Mouse (Mus musculus): ENCODE measurements around the gene Fam193a. TPM values are rescaled to one million over a fixed set of nuclear protein-coding genes. Genes with fewer than 3 reads are reported as not detected.

Fam193a gene
- polyA plus RNA-seq, 1 experiment from 2014 or later = 10.3 TPM

Other genes starting within 250 kb of the Fam193a start
- 0.47 and 1.0 TPM in 2 replicates for gene Poln, start 200.5 kb upstream of the Fam193a start, polyA plus RNA-seq (2014; fragmentation: Nextera tagmentation; extraction: Ambion mirVana)
- gene Haus3, start 200.4 kb upstream of the Fam193a start, polyA plus RNA-seq (2014; fragmentation: Nextera tagmentation; extraction: Ambion mirVana) = 18.4 and 20.0 TPM in 2 replicates
- gene Mxd4, start 182.2 kb upstream of the Fam193a start, polyA plus RNA-seq (2014; fragmentation: Nextera tagmentation; extraction: Ambion mirVana) = 33.2 and 34.2 TPM in 2 replicates
- gene Zfyve28, start 81.5 kb upstream of the Fam193a start, polyA plus RNA-seq (2014; fragmentation: Nextera tagmentation; extraction: Ambion mirVana) = 0.32 and 0.42 TPM in 2 replicates
- 0.09 TPM in 1 of 2 replicates, not detected in the other for gene Cfap99, start 81.3 kb upstream of the Fam193a start, polyA plus RNA-seq (2014; fragmentation: Nextera tagmentation; extraction: Ambion mirVana)
- 116 and 120 TPM in 2 replicates for gene Rnf4, start 33.6 kb upstream of the Fam193a start, polyA plus RNA-seq (2014; fragmentation: Nextera tagmentation; extraction: Ambion mirVana)
- 17.0 and 19.9 TPM in 2 replicates for gene Tnip2, start 144.1 kb downstream of the Fam193a start, polyA plus RNA-seq (2014; fragmentation: Nextera tagmentation; extraction: Ambion mirVana)
- gene Sh3bp2, start 155.9 kb downstream of the Fam193a start, polyA plus RNA-seq (2014; fragmentation: Nextera tagmentation; extraction: Ambion mirVana) = 3.5 and 6.8 TPM in 2 replicates
- 151 and 164 TPM in 2 replicates for gene Add1, start 203.7 kb downstream of the Fam193a start, polyA plus RNA-seq (2014; fragmentation: Nextera tagmentation; extraction: Ambion mirVana)

Measured in heart, embryonic 14.5 days (tissue).